Mouse (Mus musculus): ENCODE data around the gene Hoxd11. TPM values are rescaled to one million over a fixed set of nuclear protein-coding genes. Genes with fewer than 3 reads are reported as not detected.

Gene Hoxd11
- total RNA-seq, 2 experiments from 2014 or later: not detected

DNA sequence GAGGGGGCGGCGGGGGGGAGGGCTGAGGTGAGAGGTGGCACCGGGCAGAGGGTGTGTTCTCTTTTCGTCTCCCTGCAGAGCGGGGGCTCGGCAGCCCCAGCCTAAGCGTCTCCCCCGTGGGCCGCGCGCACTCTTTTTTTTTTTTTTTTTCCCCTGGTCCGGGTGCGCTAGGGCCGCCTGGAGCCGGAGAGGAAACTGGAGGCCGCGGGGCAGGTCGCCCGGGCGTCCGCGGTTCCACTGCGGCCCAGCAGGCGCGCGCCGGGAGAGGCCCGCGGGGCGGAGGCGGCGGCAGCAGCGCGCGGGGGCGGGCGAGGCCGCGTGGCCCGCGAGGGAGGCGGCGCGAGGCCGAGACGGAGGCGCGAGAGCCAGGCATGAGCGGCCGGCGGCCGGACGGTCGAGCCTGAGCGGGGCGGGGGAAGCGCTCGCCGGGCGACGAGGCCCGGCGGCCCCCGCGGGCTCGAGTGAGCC is 25.7 kb downstream of the Hoxd11 start:
- ATAC-seq (replicated peaks; ENCODE audit: poor library complexity, severe bottlenecking): peak; percentile 26; the same call in 1 of the 2 replicates

DNA sequence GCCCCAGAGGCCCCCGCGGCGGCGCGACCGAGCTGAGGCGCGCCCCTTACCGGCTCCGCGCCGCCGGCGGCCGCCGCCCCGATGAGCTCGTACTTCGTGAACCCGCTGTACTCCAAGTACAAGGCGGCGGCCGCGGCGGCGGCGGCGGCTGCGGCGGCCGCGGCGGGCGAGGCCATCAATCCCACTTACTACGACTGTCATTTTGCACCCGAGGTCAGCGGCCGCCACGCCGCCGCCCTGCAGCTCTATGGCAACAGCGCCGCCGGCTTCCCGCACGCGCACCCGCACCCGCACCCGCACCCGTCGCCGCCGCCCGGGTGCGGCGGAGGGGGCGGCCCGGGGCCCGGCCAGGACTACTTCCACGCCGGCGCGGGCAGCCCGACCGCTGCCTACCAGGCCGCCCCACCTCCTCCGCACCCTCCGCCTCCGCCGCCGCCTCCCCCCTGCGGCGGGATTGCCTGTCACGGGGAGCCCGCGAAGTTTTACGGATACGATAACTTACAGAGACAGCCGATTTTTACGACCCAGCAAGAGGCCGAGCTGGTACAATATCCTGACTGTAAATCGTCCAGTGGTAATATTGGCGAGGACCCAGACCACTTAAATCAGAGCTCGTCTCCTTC is 26.2 kb downstream of the Hoxd11 start:
- ATAC-seq (replicated peaks; ENCODE audit: poor library complexity, severe bottlenecking): peak; percentile 29; the same call in 1 of the 2 replicates

DNA sequence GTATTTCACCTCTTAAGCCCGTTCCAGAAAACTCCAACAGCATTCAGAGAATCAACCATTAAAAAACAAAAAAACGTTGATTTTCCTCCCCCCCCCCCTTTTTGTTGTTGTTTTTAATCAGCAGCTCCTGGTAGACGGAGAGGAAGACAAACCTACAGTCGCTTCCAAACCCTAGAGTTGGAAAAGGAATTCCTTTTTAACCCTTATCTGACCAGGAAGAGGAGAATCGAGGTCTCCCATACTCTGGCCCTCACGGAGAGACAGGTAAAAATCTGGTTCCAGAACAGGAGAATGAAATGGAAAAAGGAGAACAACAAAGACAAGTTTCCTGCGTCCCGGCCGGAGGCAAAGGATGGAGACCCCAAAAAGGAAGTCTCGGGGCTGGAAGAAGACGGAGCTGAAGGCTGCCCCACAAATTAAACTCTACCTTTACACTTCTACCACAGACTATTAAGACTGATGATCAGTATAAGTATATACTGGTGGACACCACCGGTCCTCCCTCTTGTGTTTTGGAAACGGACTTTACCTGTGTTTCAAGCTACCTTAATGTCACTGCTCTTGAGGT is 27.1 kb downstream of the Hoxd11 start:
- ATAC-seq (replicated peaks; ENCODE audit: poor library complexity, severe bottlenecking): no peak

DNA sequence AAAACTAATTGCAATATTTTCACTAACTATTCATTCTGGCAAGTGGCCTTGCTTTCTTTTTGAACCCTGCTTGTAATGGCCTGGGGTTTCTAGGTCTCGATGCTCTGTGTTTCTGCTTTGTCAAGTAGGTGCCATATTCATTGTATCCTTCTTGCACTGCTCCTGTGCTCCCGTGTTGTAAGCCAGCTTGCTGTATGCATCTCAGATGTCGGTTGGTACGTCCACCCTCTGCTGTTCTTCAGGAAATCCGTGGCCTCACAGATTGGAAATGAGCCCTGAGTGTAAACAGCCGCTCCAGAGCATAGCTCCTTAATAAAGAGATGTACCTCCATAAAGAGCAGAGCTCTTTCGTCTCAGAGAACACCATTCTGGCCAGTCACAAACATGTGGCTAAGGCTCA is 28.2 kb downstream of the Hoxd11 start:
- no peak for ATAC-seq (replicated peaks; ENCODE audit: poor library complexity, severe bottlenecking)

DNA sequence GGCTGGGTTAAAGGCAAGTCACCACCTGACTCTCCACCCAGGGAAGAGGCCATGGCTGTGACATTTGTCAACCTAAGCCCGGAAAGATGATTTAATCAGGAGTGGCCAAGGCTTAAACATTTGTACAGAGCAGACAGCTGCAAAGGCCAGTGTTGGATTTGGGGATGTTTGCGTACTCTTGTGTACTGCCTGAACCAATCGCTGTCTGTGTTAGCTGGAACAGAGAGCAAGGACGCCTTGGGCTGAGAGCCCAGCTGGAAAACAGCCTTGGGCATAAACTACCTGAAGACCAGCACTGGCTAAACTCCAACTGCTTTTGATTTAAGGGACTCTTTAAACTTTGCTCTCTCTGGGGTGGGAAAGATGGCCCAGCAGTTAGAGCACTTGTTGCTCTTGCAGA is 29.3 kb downstream of the Hoxd11 start:
- ATAC-seq (replicated peaks; ENCODE audit: poor library complexity, severe bottlenecking): no peak

DNA sequence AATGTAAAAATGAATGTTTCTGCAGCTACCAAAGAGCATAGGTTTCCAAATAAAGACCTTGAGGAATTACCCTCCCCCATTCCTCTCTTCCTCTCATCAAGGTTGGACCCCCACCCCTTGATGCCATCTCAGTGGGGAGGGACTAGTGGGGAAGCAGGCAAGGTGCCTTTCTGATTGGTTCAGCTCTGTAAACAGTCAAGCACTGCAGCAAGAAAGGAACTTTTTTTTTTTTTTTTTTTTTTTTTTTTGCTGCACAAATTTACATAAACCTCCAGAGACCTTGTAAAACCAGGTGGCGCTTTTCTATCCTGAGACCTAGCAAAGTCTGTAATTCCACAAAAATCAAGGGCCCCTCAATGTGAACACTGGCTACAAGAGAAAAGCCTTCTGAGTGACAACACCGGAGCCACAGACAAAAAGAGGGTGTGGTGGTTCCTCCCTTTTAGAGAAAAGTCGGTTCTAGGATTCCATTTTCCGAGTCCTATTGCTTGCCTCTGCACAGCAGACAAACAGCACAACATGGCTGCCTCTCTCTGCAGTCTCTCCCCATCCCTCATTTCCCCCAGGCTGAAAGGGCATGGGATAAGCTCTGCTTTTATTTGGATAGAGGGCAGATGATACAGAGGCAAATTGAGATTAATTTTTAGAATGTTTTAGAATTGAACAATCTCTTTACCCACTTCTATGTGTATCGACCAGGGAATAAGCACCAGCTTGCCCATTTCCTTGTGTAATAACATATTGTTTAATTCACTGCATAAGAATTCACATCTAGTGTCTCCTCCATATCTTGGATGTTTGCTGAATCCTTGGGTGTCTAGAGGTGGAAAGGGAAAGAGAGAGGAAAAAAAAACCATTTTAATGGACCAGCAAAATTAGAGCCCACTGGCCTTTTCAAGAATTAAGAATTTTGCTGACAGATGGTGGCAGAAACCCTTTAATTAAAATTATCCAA is 30.4 kb downstream of the Hoxd11 start:
- no peak for ATAC-seq (replicated peaks; ENCODE audit: poor library complexity, severe bottlenecking)

DNA sequence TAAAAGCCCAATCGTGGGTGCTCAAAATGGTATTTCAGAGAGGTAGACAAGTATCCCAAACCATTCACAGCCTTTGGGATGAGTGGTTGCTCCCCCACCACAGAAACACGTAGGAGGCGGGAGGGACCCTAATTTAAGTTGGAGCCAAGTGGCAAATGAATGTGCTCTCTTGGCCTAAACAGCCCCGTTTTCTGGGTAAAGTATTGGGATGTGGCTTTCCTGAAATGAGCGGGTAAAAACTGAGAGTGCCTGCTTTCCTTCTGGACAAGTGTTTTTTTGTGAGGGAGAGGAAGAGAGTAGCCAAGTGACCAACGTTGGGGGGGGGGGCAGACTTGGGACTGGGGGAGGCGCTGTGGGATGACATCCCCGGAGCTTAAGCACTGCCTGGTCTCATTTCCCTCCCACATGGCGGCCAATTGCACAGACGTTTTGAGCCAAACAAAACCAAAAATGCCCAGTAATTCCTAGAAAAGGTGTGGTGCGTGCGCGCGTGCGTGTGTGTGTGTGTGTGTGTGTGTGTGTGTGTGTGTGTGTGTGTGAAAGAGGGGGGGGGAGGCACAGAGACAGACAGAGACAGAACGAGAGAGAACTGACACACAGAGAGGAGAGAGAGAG is 31.7 kb downstream of the Hoxd11 start:
- ATAC-seq (replicated peaks; ENCODE audit: poor library complexity, severe bottlenecking): no peak

DNA sequence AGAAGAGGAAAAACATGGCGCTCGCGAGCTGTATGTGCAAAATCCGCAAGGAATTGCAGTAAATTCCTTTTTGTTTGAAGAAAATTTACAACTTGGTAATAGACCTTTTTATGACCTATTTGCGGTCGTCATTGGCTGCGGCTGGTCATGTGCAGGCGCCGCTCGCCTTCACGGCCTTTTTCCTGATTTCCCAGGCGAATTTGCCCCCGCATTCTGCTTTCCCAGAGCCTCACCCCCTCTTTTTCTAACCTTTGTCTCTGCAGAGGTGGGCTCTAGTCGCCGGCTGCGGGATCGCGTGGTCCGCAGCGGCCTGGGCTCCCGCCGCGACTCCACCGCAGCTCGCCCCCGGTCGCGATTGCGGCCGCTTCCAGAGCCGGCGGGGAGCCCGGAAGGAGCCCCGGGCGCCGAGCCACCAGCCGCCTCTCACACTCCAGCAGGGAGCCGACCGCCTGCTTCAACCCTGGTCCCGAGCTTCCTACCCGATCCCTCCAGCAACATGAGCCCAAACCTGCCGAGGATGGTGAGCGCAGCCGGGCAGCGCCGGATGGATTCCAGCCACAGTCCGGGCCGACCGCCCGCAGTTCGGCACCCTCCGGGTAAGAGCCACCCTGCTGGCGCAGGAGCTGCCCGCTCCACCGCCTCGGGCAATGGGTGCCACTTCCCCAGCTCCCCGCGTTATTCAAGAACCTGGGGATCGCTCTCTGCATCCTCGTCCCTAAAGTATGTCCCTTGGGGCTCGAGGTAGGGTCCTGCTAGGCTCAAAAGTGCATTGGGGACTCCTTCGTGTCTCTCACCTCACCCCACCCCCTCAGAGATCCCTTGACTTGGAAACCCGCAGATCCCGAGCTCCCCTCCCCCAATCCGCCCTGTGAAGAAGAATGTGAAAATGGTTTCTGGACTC is 32.6 kb downstream of the Hoxd11 start, which contains the start of the genes Hoxd3 and Hoxd4:
Gene Hoxd3, plus strand, starts transcription at position 207 of the 901 bp plus-strand sequence.
Gene Hoxd4, plus strand, starts transcription at position 209 of the 901 bp plus-strand sequence.
- ATAC-seq (replicated peaks; ENCODE audit: poor library complexity, severe bottlenecking): no peak

DNA sequence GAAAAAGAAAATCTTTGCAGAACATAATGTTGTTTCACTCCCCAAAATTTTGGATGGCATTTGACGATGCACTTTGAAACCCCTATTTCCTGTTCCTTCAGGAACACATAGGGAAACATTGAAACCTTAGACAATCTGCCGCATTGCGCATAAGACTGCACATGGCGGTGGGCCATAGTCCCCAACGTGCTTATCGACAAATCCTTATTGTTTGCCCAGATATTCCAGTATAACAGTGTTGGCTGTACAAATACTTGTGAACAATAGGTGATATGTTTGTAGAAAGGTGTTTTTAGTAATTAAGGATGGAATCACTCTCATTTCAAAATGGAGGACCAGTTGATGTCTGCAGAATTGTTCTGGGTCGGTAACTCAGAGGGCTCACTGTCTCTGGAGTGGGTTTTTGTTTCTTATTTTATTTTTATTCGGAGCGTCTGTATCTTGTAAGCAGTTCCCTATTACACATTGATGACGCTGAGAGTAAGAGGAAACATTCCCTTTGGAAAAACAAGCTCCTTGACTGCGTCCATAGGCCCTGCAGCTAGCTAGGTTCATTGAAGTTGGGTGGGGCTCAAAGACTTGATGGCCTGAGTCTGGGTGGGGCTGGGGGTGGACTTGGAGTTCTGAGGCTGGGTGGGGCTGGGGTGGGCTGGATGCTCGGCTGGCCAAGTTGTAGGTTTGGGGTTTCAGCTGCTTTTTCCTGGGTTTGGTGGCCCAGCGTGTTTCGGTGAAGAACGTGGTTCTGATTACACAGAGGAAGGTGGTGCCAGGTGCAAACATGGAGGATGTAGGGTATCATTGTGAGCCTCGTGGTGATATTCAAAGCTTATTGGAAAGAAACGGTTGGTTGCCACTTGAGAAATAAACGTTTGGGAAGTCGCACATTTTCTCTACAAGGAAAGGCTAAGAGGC is 34.1 kb downstream of the Hoxd11 start:
- no peak for ATAC-seq (replicated peaks; ENCODE audit: poor library complexity, severe bottlenecking)

DNA sequence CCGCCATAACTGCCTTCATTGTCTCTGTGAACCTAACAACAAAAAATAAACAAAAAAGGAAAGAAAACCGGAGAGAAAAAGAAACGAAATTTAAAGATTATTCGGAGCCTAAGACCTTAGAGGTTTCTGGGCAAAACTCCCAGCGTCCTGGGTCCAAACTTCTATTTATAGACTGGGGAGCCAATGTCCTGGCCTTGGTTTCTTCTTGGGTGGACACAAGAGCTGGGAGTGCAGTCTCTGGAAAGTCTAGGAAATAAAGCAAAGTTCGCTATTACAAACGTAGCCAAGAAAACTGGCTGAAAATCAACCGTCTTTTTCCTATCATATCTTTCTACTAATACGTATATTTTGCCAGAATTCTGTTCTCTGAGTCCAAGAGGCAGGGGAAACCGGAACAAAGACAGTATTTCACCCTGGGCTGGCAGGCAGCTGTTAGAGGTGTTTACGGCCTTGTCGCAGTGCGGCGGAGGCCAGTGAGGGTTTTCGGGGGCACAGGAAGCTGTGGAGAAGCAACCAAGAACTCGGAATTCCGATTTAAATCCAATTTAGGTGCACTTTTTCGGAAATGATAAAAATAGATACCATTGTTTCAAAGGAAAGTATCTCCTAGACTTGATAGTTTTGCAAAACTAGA is 34.9 kb downstream of the Hoxd11 start:
- no peak for ATAC-seq (replicated peaks; ENCODE audit: poor library complexity, severe bottlenecking)

DNA sequence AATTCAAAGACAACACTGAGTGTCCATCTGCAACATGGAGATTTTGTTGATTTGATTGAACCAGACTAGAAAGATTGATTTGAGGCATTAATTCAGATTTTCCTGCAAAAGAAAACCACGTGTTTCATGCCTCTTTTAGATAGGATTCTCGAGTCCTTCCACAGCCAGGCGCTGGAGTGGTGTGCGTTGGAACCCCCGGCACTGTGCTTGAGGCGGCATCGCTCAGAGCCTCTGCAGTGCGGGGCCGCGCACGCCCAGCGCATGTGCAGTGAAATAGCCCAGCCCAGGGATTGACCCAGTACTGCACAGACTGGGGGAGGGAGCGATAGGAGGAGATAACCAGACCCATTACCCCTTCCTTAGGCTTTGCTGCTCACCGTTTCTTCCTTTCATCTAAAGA is 35.5 kb downstream of the Hoxd11 start:
- no peak for ATAC-seq (replicated peaks; ENCODE audit: poor library complexity, severe bottlenecking)

DNA sequence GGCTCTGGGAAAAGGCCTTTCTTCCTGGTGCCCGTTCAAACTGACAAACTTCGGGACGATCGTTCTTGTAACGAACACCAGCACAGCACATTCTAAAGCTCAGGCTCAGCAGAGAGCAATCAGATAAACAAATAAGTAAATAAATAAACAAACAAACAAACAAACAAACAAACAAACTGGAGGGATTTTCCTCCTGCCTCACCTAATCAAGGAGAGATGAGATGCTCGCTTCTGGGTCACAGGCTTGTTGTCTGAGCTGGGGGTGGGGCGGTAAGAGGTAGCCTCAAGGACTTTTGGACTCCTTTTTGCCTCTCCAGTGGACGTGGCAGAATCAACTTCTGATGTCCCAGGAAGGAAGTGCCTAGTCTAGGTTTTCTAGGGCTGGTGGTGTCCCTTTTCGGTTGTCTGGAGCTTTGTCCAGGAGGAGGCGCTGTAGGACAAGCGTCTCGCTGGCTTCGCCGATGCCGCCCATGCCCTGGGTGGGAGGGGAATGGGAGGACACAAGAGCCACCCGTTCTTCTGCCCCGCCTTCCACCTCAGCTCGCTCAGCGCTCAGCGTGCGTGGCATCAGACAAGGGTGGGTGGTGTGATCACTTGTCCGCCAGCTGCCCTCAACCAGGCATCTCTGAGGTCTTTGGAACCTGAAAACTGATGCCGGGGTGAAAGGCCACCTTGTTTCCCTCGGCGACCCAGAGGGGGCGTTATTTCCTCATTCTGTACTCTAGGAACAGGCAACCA is 36.3 kb downstream of the Hoxd11 start:
- peak; percentile 94 for ATAC-seq (replicated peaks; ENCODE audit: poor library complexity, severe bottlenecking)

DNA sequence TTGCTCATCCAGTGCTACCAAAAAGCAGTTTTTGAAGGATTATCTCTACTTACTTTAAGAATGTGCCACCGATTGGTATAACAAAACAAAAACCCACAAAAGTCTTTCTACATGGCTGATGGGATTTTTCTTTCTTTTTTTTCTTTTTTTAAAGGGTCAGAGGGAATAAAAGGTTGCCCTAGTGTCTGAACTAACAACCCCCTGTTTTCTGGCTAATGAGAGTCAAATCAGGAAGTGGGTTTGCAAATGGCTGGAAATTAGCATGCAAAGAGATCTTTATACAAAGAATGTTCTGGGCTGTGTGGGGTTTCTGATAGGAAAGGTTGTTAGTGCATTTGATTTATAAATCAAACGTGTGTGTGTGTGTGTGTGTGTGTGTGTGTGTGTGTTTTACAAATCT is 41.0 kb downstream of the Hoxd11 start:
- ATAC-seq (replicated peaks; ENCODE audit: poor library complexity, severe bottlenecking): no peak

DNA sequence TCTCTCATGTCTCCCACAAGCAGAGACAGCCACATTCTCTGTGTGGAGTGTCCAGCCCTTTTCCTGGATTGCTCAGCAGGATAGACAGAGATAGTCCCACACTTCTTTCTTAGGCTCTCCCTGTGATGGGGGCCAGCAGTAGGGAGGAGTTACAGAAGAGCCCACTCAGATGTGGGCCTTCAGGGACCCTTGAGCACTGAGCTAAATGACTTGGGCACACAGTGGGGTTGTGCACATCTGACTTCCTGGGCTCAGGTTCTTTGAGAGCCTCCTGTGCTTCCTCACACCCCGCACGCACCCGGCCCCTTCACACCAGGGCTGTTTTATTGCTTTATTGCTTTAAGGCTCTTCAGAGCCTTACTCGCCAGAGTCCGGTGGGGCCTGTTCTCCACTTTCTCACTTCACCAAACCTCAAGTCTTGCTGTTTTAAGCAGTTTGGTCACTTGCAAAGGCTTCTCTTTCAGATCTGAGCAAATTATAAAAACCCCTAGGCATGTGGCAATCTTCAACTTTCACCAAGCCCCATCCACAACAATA is 41.7 kb downstream of the Hoxd11 start:
- no peak for ATAC-seq (replicated peaks; ENCODE audit: poor library complexity, severe bottlenecking)

DNA sequence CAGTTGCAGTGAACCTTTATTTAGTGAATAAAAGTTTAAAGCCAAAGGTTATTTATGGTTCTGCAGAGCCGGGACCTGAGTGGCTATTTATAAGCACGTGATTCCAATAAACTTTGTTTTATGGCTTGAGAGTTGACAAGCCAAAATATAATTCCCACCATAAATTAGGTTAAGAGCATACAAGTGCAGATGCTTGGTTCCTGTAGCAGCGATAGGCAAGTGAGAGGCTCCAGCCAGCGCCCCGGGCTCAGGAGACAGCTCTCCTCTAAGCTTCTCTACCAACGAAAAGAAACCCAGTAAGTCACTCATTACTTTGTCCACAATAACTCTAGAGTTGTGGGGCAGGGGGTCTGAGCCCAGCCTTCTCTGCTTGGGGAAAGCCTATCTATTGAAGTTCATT is 42.5 kb downstream of the Hoxd11 start:
- no peak for ATAC-seq (replicated peaks; ENCODE audit: poor library complexity, severe bottlenecking)

DNA sequence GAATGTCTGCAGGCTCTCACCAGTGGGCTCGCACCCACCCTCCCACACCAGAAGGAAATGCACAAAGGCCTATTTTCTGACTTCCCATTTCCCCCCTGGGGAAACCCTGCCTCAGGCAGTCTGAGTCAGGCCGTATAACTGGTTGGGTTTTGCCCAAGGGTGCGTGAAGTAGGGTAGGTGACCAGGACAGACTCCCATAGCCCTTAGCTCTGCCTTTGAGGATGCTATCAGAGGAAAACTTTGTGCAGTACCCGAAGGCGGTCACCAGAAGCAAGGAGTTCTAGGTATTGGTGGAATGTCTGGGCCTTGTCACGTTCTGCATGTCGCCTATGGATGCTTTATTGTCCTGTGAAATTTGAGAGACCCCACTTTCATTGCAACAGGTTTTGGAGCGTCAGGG is 43.6 kb downstream of the Hoxd11 start:
- no peak for ATAC-seq (replicated peaks; ENCODE audit: poor library complexity, severe bottlenecking)
